Mouse (Mus musculus) brain, adult 2 months (tissue): Measurements from ENCODE around the gene Sh3pxd2a.

Experiments
- DNase-seq: peaks from one replicate; pipeline ENCODE4 v3.0.0; 2011; ENCODE audit warnings: low read depth, low spot score

Gene Sh3pxd2a

GRCm38 (mm10) chr19:47279788-47280532 lies 184.2 kb downstream of the Sh3pxd2a start:
- peak; percentile 97 for DNase-seq

- DNase-seq: no peak
Measured at GRCm38 (mm10) chr19:47279372-47279771, 184.8 kb downstream of the Sh3pxd2a start.

GRCm38 (mm10) chr19:47276730-47277129 lies 187.5 kb downstream of the Sh3pxd2a start:
- peak; percentile 86 for DNase-seq

- DNase-seq: no peak
Measured at GRCm38 (mm10) chr19:47270520-47270919, 193.7 kb downstream of the Sh3pxd2a start.

- DNase-seq: peak; percentile 53
Measured at GRCm38 (mm10) chr19:47269729-47270128, 194.5 kb downstream of the Sh3pxd2a start.

- DNase-seq: no peak
Measured at GRCm38 (mm10) chr19:47267066-47267465, 197.1 kb downstream of the Sh3pxd2a start.

GRCm38 (mm10) chr19:47266070-47266801 lies 198.0 kb downstream of the Sh3pxd2a start:
- DNase-seq: peak; percentile 65

- peak; percentile 91 for DNase-seq
Measured at GRCm38 (mm10) chr19:47264322-47265092, 199.7 kb downstream of the Sh3pxd2a start.

GRCm38 (mm10) chr19:47263621-47264020 lies 200.6 kb downstream of the Sh3pxd2a start:
- DNase-seq: peak; percentile 40

- DNase-seq: peak; percentile 85
Measured at GRCm38 (mm10) chr19:47261196-47261595, 203.0 kb downstream of the Sh3pxd2a start.

GRCm38 (mm10) chr19:47259581-47259980 lies 204.6 kb downstream of the Sh3pxd2a start:
- DNase-seq: peak; percentile 65

- no peak for DNase-seq
Measured at GRCm38 (mm10) chr19:47255919-47256318, 208.3 kb downstream of the Sh3pxd2a start.

GRCm38 (mm10) chr19:47255036-47255435 lies 209.2 kb downstream of the Sh3pxd2a start:
- DNase-seq: no peak

- peak; percentile 61 for DNase-seq
Measured at GRCm38 (mm10) chr19:47253053-47253628, 211.1 kb downstream of the Sh3pxd2a start.

- DNase-seq: no peak
Measured at GRCm38 (mm10) chr19:47250931-47251330, 213.3 kb downstream of the Sh3pxd2a start.

- peak; percentile 58 for DNase-seq
Measured at GRCm38 (mm10) chr19:47248906-47249568, 215.2 kb downstream of the Sh3pxd2a start.

GRCm38 (mm10) chr19:47248296-47248695 lies 215.9 kb downstream of the Sh3pxd2a start:
- DNase-seq: no peak

- no peak for DNase-seq
Measured at GRCm38 (mm10) chr19:47247791-47248190, 216.4 kb downstream of the Sh3pxd2a start.

GRCm38 (mm10) chr19:47245512-47245911 lies 218.7 kb downstream of the Sh3pxd2a start:
- no peak for DNase-seq

GRCm38 (mm10) chr19:47242227-47242626 lies 222.0 kb downstream of the Sh3pxd2a start:
- DNase-seq: no peak

GRCm38 (mm10) chr19:47240957-47241356 lies 223.2 kb downstream of the Sh3pxd2a start:
- no peak for DNase-seq
